Mouse (Mus musculus): Measurements from ENCODE around the gene Plekha6. TPM values are rescaled to one million over a fixed set of nuclear protein-coding genes. Genes with fewer than 3 reads are reported as not detected.
A peak's percentile ranks its signal among the peaks of the same experiment; 100 is the strongest.

Gene Plekha6
- polyA plus RNA-seq, 1 experiment: not detected

DNA sequence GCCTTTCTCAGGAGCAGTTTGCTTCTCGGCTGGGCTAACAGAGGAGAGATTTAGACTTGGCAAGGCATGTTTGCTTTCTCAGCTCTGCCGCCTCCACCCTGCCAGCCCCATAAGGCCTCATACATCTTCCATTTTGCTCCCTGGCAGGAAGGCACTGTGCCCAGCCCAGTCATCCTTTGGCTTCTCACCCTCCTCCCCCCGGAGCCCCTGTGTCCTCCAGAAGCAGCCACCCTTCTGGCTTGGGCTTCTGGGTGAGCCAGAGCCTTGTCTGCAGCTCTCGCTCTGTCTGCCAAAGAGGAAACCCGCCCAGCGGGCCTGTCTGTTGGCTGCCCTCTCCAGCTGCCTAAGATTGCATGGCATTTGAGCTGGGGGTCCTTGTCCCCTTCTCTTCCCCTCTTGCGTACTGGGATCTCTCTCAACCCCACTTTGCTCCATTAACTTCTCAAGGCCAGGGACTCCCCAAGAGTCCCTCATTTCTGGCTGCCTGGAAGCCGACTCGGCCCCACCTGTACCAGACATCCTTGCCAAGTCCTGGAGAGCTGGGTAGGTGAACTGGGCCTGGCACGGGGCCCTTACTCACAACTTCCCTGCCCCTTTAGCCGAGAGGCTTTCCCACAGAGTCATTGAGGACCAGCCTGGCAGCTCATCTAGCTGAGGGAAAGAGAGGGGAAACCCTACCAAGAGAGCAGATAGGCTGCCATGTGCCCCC, 14.9 kb downstream of the Plekha6 start:
- TF ChIP-seq POLR2A (IDR thresholded peaks at IDR 0.05; ENCODE audit: borderline replicate concordance, low read depth, low read length) (no peak), CTCF (IDR thresholded peaks at IDR 0.05; ENCODE audit: low read depth, low read length) (no peak)
- Histone ChIP-seq H3K27ac (ENCODE audit: insufficient read depth, low read depth, low read length) (no peak overlapping the region), H3K4me3 (ENCODE audit: insufficient read depth, low read length) (no peak overlapping the region), H3K4me1 (ENCODE audit: control insufficient read depth, insufficient read depth, low read length) (no peaks in the 10 kb centered on the region)

- Histone ChIP-seq H3K27ac (ENCODE audit: insufficient read depth, low read depth, low read length) (no peak overlapping the region), H3K4me1 (ENCODE audit: control insufficient read depth, insufficient read depth, low read length) (no peaks in the 10 kb centered on the region), H3K4me3 (ENCODE audit: insufficient read depth, low read length) (no peak overlapping the region)
- TF ChIP-seq CTCF (IDR thresholded peaks at IDR 0.05; ENCODE audit: low read depth, low read length) (peak; percentile 5; the same call in 1 of the 2 replicates), POLR2A (IDR thresholded peaks at IDR 0.05; ENCODE audit: borderline replicate concordance, low read depth, low read length) (no peak)
Observed at GRCm38 (mm10) chr1:133181072-133182015, 17.3 kb downstream of the Plekha6 start.

- TF ChIP-seq POLR2A (IDR thresholded peaks at IDR 0.05; ENCODE audit: borderline replicate concordance, low read depth, low read length) (no peak), CTCF (IDR thresholded peaks at IDR 0.05; ENCODE audit: low read depth, low read length) (no peak)
- Histone ChIP-seq H3K27ac (ENCODE audit: insufficient read depth, low read depth, low read length) (no peak overlapping the region), H3K4me1 (ENCODE audit: control insufficient read depth, insufficient read depth, low read length) (no peaks in the 10 kb centered on the region), H3K4me3 (ENCODE audit: insufficient read depth, low read length) (no peak overlapping the region)
Observed at GRCm38 (mm10) chr1:133182016-133182705, 18.2 kb downstream of the Plekha6 start.

GRCm38 (mm10) chr1:133182706-133183095, 18.7 kb downstream of the Plekha6 start:
- Histone ChIP-seq H3K4me3 (ENCODE audit: insufficient read depth, low read length) (no peak overlapping the region), H3K4me1 (ENCODE audit: control insufficient read depth, insufficient read depth, low read length) (no peaks in the 10 kb centered on the region), H3K27ac (ENCODE audit: insufficient read depth, low read depth, low read length) (no peak overlapping the region)
- TF ChIP-seq CTCF (IDR thresholded peaks at IDR 0.05; ENCODE audit: low read depth, low read length): no peak
- TF ChIP-seq POLR2A (IDR thresholded peaks at IDR 0.05; ENCODE audit: borderline replicate concordance, low read depth, low read length): no peak

GRCm38 (mm10) chr1:133183141-133183925, 19.3 kb downstream of the Plekha6 start:
- H3K4me3 ChIP-seq (ENCODE audit: insufficient read depth, low read length): no peak overlapping the region
- H3K27ac ChIP-seq (ENCODE audit: insufficient read depth, low read depth, low read length): no peak overlapping the region
- TF ChIP-seq CTCF (IDR thresholded peaks at IDR 0.05; ENCODE audit: low read depth, low read length) (no peak), POLR2A (IDR thresholded peaks at IDR 0.05; ENCODE audit: borderline replicate concordance, low read depth, low read length) (no peak)
- H3K4me1 ChIP-seq (ENCODE audit: control insufficient read depth, insufficient read depth, low read length): no peaks in the 10 kb centered on the region

DNA sequence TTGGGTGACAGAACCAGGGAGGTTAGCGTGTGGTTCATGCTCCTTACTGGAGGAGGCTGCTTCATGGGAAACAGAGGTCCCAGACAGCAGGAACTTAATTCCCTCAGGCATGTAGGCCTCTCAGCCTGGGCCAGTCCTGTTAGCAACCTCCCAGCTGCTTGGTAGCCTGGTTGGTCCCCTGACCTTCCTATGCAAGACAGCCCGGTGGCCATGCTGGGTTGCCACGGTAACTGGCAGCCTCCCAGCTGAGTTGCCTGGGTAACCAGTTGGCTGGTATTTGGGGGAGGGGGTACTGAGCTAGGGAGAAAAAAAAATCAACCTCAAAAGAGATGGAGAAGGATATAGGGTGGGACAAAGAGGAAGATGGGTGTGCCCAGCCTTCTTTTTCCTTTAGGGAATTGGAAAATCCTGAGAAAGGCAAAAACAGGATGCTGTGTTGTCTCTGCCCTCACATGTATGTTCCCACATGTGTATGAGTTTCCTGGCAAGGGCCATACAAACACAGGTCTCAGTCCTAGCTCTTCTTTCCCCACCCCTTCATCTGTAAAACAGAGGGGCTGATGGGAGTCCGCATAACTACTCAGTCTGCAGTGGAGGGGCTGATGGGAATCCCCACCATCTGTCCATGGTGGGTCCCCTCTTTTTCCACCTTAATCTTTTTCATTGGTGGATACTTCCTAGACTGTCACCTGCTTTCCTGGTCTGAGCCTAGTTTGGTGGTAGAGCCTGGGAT, 24.1 kb downstream of the Plekha6 start:
- H3K4me1 ChIP-seq (ENCODE audit: control insufficient read depth, insufficient read depth, low read length): no peaks in the 10 kb centered on the region
- no peak overlapping the region for H3K27ac ChIP-seq (ENCODE audit: insufficient read depth, low read depth, low read length)
- TF ChIP-seq CTCF (IDR thresholded peaks at IDR 0.05; ENCODE audit: low read depth, low read length) (no peak), POLR2A (IDR thresholded peaks at IDR 0.05; ENCODE audit: borderline replicate concordance, low read depth, low read length) (no peak)
- H3K4me3 ChIP-seq (ENCODE audit: insufficient read depth, low read length): no peak overlapping the region

GRCm38 (mm10) chr1:133188719-133189118, 24.7 kb downstream of the Plekha6 start:
- Histone ChIP-seq H3K27ac (ENCODE audit: insufficient read depth, low read depth, low read length) (no peak overlapping the region), H3K4me1 (ENCODE audit: control insufficient read depth, insufficient read depth, low read length) (no peaks in the 10 kb centered on the region), H3K4me3 (ENCODE audit: insufficient read depth, low read length) (no peak overlapping the region)
- no peak for TF ChIP-seq POLR2A (IDR thresholded peaks at IDR 0.05; ENCODE audit: borderline replicate concordance, low read depth, low read length)
- TF ChIP-seq CTCF (IDR thresholded peaks at IDR 0.05; ENCODE audit: low read depth, low read length): no peak

DNA sequence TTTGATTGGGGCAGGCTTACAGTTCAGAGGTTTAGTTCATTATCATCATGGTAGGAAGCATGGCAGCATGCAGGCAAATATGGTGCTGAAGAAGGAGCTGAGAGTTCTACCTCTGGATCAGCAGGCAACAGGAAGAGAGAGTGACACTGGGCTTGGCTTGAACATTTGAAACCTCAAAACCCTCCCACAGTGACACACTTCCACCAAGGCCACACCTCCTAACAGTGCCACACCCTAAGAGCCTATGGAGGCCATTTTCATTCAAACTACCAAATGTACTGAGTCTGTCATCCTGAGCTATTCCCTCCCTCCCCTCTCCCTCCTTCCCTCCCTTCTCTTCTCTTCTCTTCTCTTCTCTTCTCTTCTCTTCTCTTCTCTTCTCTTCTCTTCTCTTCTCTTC, 25.5 kb downstream of the Plekha6 start:
- TF ChIP-seq CTCF (IDR thresholded peaks at IDR 0.05; ENCODE audit: low read depth, low read length): no peak
- no peak for TF ChIP-seq POLR2A (IDR thresholded peaks at IDR 0.05; ENCODE audit: borderline replicate concordance, low read depth, low read length)
- H3K4me1 ChIP-seq (ENCODE audit: control insufficient read depth, insufficient read depth, low read length): no peaks in the 10 kb centered on the region
- H3K27ac ChIP-seq (ENCODE audit: insufficient read depth, low read depth, low read length): no peak overlapping the region
- no peak overlapping the region for H3K4me3 ChIP-seq (ENCODE audit: insufficient read depth, low read length)
